Mouse (Mus musculus) MEL-GATA-1-ER (cell line): Measurements from ENCODE around the gene Fus.

Source experiments
- DNase-seq: peaks from one replicate; pipeline ENCODE4 v3.0.0-alpha.2; 2012; ENCODE audit warnings: low read depth; ENCODE audit errors: extremely low read depth

The Fus gene

DNA sequence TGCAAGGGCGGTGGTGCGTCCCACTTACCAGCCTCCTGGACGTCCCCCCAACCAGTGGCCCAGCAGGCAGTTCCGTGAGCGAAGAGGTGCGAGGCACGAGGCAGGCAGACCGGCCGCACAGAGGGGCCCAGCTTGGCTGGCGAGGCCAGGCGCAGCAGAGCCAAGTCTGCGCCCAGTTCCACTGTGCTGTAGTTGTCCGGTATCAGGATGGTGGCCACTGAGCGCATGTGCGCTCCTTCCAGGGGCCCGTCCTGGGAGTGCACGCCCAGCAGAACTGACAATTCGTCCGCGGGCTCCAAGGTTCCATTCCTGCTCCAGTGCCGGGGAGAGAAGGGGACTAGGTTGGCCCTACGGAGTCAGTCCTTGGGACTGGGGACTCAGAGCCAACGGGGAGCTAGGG, 22.6 kb upstream of the Fus start:
- no peak for DNase-seq

DNA sequence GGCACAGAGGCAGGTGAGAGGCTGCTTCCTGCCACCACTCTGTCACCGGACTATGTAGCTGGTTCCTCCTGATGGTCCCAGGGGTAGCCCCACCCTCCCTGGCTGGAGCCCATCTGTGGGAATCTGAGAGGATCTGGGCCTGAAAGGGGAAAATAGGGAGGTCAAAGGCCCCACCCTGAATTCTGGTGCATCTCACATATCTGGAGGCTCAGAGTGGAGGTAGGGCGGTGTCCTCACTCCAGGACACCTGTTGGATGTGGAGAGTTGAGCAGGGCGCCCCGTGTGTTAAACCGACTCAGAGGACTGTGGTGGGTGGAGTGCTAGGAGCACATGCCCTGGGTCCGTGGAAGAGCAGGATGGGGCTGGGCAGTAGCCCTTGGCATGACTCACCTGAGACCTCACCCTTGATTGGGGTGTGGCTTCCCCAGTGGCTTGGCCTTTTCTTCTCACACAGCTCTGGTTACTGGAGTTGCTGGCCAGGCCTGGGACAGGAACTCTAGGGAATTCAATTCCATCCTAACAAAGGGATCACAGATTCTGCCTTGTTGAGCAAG, 20.7 kb upstream of the Fus start, which contains the start of gene Prss36:
Gene Prss36 (minus strand): TSS at position 256 of the 554 bp plus-strand sequence.
- no peak for DNase-seq

DNA sequence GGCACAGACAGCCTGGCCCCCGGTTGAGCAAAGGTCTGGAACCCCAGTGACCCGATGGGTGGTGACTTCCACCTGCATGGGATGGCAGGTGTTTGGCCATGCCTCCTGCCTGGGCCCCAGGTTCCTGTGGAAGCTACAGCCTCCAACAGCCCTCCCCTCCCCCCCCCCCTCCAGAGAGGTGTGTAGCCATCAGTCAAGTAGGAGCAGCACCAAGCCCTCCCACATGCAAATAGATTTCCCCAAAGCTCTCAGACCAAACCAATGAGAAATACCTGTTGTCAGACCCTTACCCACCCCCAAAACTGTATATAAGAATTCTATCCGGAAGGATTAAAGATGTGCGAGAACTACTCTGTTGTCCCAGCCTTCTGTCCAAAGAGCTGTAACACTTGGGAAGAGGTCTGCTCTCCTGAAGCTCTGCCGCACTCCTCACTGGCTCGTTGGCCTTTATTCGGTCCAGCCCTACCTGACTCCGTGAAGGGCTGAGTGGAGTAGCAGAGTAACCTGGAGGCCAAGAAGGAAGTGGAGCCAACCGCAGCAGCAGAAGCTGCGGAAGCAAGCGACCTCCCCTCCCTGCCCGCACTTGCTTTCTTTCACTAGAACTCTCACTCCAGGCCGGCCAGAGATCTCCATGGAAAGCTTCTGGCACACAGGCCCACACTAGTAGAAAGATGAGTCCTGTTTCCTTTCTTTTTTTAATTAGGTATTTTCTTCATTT, 14.2 kb upstream of the Fus start:
- DNase-seq, result no peak

DNA sequence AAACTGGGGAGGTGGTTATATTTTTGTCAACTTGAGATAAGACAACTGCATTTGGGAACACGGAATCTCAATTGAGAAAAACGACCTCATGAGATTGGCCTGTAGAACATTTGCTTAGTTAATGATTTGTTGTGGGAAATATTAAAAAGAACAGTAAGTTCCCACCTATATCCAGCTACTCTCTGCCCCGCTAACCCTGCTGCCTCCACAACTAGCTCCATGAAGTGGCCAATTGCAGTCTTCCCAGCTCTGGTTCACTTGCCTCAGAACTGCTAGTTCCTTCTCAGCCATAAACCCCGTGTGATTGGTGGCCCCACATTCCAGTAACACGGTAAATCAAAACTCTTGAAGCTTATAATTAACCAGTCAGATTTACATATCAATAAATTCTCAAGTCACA, 7.9 kb upstream of the Fus start:
- no peak for DNase-seq

DNA sequence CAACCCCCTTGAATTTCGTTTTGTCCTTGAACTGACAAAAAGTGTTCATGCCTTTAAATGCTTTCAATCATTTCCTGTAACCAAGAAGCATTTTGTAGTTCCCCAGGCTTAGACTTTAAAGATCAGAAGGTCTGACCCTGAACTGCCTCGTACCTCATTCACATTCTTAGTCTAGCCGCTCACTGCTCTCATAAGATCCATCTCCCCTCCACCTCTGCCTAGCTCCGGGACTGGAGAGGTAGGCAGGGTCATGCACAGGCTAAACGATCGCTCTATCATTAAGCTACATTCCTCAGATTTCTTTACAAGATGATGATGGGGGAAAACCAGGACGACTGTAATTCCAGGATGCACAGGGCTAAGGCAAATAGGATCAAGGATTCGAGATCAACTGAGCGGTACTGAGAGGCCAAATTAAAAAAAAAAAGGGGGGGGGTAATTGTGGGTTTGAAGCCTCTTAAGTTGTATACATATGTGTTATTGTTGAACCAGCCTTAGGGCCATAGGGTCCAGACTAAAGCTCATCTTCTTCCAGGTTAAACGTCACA, 812 bp upstream of the Fus start:
- peak; percentile 26 for DNase-seq

DNA sequence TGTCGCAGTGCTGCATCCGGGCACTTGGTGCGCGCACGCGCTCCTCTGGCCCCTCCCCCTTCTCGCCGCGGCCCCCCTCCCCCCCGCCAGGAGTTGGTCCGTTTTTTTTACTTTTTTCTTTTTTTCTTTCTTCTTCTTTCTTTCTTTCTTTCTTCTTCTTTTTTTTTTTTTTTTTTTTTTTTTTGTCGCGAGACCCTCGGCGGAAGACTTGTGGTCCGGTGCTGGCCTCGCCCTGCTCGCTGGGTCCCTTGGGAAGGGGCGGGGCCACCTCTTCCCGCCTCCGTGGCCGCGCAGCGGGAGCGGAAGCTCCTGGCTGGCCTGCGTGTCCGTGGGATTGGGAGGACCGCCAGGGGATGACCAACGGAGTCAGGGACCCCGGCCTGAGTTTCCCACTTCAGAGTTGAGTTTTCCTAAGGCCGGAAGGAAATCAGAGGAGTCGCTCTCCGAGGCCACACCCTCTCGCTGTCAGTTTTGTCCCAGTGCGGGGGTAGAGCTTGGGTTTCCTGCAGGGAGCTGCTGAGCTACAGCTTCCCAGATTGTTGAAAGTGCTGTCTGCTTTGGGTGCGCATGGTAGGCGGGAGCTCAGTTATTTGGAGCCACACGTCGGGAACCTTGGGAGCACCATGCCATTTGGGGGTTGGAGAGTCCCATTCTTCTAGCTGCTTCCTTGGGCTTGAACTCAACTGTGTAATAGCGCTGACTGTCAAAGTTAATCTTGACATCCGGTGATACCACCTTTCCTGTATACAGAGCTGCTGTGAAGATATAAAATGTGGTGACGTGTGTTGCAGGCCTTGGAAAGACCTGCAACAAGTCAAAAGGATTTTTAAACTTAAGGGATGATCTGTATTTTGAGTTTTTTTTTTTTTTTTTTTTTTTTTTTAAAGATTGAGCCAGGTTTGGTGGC, 918 bp downstream of the Fus start:
- DNase-seq, result peak; percentile 51

DNA sequence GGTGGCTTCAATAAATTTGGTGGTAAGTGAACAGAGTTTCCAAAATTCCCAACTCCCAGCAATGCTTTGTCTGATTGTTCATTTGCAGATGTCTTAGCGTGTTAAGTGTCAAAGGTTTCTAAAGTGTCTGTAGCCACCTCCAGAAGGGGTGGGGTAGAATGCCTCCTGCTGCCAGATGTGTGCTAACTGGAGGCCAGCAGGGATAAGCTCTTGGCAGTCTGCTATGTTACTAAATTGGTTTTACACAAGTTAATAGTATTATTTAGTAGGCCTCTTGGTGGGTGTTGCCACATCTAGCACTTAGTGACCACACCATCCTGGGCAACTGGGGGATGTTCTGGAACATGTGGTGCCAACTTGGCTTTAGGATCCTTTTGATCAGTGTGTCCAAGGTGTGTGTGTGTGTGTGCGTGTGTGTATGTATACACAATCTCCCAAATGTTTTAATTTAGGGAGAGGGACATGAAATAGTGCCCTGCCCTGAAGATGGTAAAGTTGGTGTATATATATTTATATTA, 7.2 kb downstream of the Fus start:
- DNase-seq, result no peak

DNA sequence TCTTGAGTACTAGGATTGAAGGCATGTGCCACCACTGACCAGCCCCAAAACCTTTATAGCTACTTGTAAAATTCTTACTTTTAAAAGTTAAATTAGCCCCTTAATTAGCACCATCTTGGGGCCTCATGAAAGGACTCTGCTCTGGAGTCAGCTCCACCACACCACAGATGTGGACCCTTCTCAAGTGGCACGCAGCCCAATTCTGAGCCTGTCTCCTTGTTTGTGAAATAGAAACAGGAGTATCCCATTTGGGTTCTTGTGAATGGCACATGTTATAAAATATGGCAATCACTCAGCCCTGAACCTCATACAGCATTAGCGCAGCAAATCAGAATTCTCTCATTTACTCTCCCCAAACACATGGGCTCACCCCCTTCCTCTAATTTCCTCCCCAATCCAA, 11.6 kb downstream of the Fus start:
- no peak for DNase-seq

DNA sequence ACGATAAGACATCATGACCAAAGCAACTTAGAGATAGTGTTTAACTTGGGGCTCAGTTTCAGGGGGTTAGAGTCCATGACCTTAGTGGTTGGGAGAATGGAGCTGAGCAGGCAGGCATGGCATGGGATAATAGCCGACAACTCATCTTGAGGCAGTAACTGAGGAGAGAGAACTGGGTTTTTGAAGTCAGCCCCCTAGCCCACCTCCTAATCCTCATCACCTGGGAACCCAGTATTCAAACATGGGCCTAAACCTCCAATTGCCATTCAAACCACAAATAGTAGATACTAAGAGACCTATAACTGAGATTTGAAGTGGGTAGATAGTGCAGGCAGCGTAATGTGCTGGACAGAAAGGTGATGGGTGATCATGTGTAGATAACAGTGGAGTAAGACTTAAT, 13.3 kb downstream of the Fus start:
- DNase-seq, result no peak

DNA sequence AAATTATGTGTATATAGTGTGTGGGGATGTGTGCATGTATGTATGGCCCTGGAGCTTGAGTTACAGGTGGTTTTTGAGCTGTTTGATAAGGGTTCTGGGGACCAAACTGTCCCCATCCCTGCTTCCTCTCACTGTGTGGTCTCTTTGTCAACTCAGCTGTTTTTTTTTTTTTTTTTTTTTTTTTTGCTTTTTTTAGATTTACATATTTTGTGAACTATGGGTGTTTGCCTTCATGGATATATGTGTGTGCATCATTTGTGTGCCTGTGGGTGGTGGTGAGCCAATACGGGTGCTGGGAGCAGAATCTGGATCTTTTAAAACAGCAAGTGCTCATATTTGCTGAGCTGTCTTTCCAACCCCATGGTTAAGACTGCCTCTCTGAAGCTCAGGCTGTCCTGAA, 21.6 kb downstream of the Fus start:
- no peak for DNase-seq

DNA sequence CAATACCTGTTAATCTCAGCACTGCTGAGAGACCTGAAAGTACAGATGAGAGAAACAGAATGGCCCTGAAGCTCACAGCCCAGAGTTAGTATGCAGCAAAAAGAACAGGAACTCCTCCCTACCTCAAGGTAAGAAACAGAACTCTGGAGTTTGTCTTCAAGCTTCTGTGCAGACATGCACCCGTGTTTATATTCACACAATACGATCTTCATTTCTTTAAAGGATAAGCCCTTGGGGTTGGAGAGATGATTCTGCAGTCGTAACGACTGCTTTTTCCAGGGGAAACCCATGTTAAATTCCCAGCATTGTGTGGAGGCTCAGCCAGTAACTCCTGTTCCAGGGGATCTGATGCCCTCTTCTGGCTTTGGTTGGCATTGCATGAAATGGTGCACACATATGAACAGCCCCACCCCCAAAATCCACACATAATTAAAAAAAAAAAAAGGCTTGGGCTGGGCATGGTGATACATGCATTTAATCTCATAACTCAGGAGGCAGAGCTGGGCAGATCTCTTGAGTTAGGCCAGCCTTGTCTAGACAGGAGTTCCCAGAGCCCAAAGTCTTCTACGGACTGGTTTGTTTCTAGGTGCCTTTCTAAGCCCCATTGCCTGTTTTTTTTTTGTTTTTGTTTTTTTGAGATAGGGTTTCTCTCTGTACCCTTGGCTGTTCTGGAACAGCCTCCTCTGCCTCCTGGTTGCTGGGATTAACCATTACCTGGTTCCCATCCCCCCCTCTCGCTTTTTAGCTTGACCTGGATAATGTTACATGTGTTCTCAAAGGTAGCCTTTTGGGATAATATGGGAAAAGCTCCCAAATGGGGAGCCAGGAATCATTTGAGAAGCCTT, 24.6 kb downstream of the Fus start:
- DNase-seq, result peak; percentile 26

DNA sequence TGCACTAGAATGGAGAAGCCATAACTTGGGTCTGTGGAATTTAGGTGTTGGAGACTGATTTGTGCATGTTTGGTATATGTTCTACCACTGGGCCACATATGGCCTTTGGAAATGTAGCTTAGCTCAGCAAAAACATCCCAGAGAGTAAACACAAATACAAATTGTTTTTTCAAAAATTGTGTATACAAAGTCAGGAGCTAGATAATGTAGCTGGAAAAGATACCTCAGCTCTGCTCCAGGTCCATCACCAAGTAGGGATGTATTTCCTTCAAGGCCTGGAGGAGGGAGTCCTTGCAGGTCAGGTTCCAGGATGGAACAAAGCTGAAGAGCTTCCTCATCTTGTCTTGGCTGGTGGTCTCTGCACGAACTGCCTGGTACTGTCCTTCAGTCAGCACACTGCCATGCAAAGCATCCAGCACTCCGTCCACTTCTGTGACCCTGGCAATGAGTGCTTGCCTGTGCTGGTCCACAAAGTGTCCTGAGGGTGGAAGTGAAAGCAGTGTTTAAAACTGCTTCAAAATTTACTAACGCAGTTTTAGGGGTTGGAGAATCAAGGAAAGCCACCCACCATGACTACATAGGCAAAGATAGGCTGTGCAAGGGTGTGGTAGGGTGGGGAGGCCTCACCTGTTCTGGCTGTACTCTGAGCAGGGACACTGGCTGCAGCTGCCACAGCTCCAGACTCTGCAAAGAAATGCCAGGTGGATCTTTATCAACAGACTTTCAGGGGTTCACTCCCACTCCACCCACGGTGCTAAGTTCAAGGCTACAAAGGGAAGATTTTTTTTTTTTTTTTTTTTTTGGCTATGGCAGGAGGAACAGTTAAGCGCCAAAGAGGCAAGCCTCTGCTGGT, 25.5 kb downstream of the Fus start:
- DNase-seq, result no peak

DNA sequence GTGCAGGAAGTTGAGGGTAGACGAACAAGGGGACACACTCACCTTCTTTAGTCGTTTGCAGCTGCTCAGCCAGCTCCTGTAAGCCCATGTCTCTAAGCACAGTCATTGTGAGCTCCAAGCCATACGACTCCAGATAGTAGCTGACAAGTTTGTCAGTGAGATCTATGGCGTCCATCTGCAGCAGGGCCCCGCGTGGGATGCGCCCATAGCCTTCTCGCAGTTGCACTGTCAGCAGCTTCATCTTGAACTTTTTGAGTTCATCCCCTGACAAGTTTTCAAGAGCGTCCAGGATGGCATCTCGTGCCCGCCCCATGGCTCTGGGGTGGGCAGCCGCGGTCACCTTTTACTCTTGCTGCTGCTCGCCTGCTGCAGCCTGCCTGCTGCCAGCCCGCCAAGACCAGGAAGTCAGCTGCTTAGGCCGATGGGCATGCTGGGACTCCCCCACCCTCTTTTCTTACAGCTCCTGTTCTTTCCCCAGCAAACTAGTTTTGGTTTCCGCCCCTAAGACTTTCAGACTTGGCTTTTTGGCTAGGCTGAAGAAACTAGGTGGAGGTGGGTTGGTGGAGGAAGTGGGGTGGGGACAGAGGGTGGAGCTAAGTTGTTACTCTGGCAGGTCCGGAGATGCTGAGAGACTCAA, 26.2 kb downstream of the Fus start, which contains the start of gene Pycard:
Gene Pycard (minus strand): TSS at position 527 of the 637 bp plus-strand sequence.
- no peak for DNase-seq

DNA sequence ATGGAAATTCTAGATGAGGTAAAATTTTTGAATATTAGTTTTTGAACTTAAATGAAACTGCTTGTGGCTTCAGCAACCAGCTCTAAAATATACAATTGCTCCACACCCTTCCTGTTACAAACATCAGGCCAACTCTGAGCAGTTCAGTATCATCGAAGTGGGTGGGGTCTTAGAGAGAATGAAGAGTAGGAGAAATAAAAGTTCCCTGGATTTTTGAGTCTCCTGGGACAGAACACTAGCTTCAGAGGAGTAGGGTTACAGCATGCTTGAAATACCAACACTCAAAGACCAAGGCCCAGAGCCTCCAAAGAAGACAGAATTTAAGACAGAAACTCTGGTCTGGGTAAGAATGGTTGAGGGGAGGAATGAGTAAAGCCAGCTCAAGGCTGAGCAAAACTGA, 32.2 kb downstream of the Fus start:
- DNase-seq, result no peak

DNA sequence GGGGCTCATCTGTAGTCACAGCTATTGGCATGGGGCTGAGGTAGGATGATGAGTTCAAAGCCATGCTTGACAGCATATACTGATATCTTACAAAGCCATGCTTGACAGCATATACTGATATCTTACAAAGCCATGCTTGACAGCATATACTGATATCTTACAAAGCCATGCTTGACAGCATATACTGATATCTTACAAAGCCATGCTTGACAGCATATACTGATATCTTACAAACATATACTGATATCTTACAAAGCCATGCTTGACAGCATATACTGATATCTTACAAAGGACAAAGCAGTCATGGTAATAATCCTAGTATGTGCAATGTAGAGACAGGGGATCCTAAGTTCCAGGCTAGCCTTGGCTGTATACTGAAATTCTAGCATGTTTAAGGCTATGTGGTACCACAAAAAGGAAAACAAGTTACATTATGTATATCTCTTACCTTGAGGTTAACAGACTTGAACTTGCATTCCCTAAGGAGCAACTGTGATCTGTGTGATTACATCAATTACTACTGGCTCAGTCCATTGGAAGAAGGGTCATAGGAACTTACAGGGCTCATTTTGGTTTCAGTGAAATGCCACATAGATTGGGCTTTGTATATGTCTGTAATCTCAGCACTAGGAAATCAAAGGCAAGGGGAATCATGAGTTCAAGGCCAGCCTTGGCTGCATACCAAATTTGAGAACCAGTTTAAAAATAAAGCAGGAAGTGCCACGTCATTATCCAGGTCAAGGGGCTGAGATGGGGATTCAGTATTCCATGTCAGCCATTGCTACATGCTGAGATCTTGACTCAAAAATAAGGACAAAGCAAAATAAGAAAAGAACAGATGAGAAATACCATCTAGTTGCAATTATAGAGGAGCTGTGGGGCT, 33.1 kb downstream of the Fus start:
- no peak for DNase-seq

DNA sequence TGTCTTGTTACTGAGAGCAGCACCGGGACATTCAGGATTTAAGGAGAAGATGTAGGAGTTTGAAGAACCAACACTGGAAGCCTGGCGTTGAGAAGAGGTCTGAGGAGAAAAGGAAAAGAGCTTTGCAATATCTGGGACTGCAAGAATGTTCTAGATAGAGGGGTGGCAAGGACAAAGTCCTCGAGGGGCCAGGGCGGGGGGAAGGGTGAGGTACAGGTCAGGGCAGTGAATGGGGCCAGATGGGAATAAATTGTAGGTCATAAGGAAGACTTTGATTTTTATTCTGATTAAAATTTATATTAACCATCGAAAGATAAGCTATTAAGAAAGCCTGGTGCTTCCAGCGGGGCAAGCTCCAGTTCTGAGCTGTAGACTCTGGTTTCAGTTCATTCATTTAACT, 35.8 kb downstream of the Fus start:
- no peak for DNase-seq

DNA sequence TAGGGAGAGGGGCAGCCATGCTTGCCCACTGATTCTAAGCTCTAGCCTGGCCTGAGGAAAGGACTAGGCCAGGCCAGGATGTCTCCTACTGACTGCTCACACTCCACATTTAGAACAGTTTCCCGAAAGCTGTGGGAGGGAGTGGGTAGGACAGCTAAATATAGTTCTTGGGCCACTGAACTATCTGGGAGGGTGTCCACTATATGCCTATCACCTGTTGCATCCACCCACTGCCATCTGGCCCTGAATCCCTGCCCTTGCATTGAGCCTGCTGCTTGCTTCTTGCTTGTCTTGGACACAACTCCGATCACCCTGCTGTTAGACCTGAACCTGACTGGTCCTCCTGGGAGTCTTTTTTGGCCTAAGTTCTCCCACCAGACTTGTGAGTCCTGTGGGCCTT, 36.4 kb downstream of the Fus start, which contains the start of gene Trim72:
Gene Trim72 (plus strand): TSS at position 262 of the 400 bp plus-strand sequence.
- DNase-seq, result no peak

DNA sequence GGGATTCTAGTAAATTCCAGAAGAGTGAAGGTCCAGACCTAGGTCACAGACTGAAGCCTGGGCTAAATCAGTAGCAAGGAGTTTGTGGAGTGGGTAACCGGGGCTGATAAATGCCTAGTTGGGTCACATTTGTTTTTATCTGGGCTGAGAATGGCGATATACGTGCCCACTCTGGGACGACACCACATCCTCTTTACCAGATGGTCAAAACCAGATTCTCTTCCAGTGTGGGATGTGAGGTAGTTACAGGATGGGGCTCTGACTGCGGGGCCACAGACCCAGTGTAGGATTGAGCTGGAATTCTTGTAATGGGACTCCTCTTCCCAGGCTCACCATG, 36.9 kb downstream of the Fus start:
- no peak for DNase-seq
